Mouse (Mus musculus): Measurements from ENCODE around the gene Chrnb4. TPM values are rescaled to one million over a fixed set of nuclear protein-coding genes. Genes with fewer than 3 reads are reported as not detected.

The Chrnb4 gene
- total RNA-seq (2021) = under 1 TPM in 1 of 2 experiments, not detected in 1; 0.08 TPM

GRCm38 (mm10) chr9:55048211-55048880 is at the start of gene Chrnb4:
TSS of gene Chrnb4 (minus strand) at chr9:55048779.
- DNase-seq = no peak
- intact Hi-C loops (cut with DNase I) = no loop called here

DNA sequence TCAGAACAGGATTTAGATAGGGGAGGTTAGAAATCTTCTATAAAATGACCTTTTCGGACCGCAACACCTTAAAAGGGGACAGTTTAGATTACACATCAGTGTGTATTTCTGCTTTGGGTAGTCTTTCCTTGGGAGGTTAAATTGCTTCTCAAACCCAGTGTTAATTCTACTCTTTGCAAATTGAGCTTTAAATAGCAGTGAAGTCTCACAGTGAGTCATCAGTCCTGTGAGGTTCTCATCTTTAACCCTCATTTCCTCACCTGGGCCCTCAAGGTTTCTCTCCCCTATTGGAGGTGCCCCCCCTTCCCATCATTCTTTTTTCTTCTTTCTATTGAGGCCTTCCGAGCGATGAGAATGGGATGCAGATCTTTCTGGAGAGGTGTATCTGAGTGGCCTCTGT is 48.3 kb upstream of the Chrnb4 start:
- intact Hi-C loops (cut with DNase I) = no loop called here
- no peak for DNase-seq

DNA sequence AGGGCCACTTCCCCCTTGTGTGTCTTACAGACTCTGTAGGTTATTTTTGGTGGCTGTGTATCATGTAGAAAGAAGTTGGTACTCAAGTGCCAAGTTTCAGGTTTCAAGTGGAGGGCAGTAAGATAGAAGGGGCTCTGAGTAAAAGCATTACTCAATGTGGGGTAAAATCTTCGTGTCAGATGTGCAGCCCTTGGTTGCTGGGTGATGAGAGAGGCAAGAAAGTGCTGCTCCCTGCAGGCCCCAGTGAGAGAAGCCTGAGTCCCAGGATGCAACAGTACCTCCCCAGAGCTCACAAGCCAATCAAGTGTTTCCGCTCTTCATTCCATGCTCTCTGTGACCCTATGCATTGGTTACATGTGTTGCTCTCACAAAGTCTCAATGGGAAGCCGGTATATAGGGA is 47.5 kb upstream of the Chrnb4 start:
- DNase-seq = no peak
- intact Hi-C loops (cut with DNase I) = no loop called here

GRCm38 (mm10) chr9:55090141-55090540 is 41.6 kb upstream of the Chrnb4 start:
- intact Hi-C loops (cut with DNase I) = no loop called here
- DNase-seq = no peak

- intact Hi-C loops (cut with DNase I) = no loop called here
- no peak for DNase-seq
These were observed 40.6 kb upstream of the Chrnb4 start for GRCm38 (mm10) chr9:55089226-55089625.

GRCm38 (mm10) chr9:55083154-55083913 is 34.8 kb upstream of the Chrnb4 start:
- DNase-seq = no peak
- intact Hi-C loops (cut with DNase I) = no loop called here

- DNase-seq = no peak
- intact Hi-C loops (cut with DNase I) = no loop called here
These were observed 19.3 kb upstream of the Chrnb4 start for GRCm38 (mm10) chr9:55067965-55068265.

- intact Hi-C loops (cut with DNase I) = no loop called here
- DNase-seq = no peak
These were observed 18.8 kb upstream of the Chrnb4 start for GRCm38 (mm10) chr9:55067260-55067964.

- intact Hi-C loops (cut with DNase I) = no loop called here
- DNase-seq = no peak
These were observed 16.7 kb upstream of the Chrnb4 start for GRCm38 (mm10) chr9:55065241-55065640.

DNA sequence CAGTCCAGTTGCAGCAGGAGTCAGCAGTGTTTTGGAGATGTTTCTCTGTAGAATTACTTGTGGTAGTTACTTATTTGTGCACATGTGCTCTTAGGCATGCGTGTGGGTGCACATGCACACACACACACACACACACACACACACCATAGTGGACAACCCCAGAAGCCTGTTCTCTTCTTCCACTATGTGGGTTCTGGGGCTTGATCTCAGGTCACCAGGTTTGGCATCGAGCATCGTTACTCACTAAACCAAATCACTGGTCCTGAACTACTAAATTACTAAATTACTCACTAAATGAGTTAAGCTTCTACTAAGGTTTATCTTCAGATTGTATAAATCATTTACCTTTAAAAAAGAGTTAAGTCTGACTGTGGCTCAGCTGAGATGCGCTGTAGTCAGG is 9.5 kb upstream of the Chrnb4 start:
- intact Hi-C loops (cut with DNase I) = no loop called here
- DNase-seq = no peak

DNA sequence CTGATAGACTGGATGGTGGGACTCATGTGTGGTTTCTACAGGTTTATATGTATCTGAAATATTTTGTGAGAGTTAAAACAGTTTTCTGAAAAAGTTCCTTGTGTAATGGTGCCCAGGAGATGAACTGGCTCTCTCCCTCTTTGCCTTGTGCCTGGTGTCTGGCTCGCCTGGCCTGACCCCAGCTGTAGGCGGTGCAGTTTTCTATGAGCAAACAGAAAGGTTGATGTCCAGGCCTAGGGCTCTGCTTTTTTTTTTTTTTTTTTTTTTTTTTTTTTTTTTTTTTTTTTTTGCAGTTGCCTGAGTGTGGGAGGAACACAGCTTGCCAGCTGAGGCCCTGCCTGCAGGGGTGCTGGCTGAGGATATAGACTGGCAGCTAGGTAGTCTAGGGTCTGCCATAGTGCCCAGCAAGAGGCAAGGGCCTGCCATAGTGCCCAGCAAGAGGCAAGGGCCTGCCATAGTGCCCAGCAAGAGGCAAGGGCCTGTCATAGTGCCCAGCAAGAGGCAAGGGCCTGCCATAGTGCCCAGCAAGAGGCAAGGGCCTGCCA is 6.9 kb upstream of the Chrnb4 start:
- DNase-seq = no peak
- intact Hi-C loops (cut with DNase I) = no loop called here

DNA sequence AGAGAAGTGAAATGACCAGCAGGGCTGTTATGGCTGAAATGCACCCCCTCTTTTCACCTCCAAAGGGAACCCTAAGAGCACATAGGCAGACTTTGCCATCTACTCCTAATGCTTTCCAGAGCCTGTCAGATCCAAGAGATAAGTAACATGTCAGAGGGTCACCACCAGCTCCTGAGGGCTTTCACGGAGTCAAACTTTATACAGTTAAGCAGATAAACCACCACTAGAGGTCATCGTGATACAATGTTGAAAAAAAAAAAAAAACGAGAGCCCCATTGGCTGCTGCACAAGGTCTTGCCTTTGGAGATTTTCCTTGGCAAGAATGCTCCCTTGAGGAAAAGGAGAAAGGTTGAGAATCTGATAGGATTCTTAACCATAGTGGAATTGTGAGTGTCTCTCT is 1.8 kb downstream of the Chrnb4 start:
- DNase-seq = no peak
- intact Hi-C loops (cut with DNase I) = no loop called here

- intact Hi-C loops (cut with DNase I) = no loop called here
- no peak for DNase-seq
These were observed 3.6 kb downstream of the Chrnb4 start for GRCm38 (mm10) chr9:55045001-55045400.

- no peak for DNase-seq
- intact Hi-C loops (cut with DNase I) = no loop called here
These were observed 4.9 kb downstream of the Chrnb4 start for GRCm38 (mm10) chr9:55043688-55044087.

DNA sequence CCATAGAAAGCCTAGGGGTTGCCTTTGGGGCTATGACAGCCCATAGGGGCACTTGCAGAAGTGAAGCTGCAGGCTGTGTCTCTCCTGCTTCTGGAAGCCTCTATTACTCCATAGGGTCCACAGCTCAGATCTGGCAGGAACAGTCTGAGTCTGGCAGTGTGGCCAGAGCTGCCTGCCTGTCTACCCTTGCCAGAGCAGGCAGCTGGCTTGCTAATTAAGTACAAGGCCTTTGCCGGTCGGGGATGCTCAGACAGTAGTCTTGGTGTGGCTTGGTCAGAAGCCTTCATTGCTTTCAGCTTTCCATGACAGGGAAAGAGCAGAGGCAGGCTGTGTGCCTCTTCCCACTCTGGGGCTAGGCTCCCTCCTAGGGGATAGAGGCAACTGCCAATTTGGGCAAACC is 7.2 kb downstream of the Chrnb4 start:
- intact Hi-C loops (cut with DNase I) = no loop called here
- DNase-seq = no peak

DNA sequence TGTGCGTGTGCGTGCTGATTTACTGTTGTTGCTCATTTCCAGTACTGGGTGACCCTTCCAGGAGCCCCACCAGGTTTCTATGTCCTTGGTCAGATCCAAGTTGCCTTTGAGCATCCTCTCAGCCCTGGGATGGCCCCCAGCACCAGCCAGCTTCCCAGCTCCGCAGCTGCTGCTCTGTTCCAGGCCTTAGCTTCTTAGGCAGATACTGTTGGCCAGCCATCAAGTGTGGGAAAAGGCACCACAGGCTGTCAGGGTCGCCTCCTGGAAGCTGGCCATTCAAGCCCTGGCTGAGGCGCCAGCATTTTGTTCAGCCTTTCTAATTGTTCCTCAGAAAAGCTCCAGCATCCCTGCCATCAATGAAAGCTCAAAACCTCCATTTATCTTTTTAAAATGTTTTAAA is 8.6 kb downstream of the Chrnb4 start:
- DNase-seq = no peak
- intact Hi-C loops (cut with DNase I) = no loop called here

- DNase-seq = no peak
- intact Hi-C loops (cut with DNase I) = no loop called here
These were observed 9.6 kb downstream of the Chrnb4 start for GRCm38 (mm10) chr9:55038948-55039347.

- no peak for DNase-seq
- intact Hi-C loops (cut with DNase I) = no loop called here
These were observed 17.0 kb downstream of the Chrnb4 start for GRCm38 (mm10) chr9:55031435-55032167.

DNA sequence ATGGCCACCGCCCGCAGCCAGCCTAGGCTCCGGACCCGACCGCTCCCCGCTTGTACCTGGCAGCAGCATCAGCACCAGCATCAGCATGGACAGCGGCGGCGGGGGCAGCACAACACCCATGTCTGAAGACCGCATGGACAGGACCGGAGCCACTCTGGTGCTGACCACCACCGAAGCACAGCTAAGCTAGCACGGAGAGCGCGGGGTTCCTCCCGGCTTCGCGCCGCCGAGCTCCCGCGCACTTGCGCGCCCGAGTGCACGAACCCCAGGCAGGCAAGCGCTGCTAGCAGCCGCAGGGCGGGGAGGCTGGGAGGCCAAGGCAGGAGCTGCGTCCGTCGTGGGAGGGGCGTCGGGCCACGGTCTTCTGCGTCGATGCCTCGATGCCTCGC is 22.3 kb downstream of the Chrnb4 start, which contains the start of gene Chrna3:
Gene Chrna3 (minus strand): TSS at position 288 of the 389 bp plus-strand sequence.
- intact Hi-C loops (cut with DNase I) = no loop called here
- no peak for DNase-seq

- DNase-seq = no peak
- intact Hi-C loops (cut with DNase I) = no loop called here
These were observed 22.9 kb downstream of the Chrnb4 start for GRCm38 (mm10) chr9:55025534-55026274.
